Mouse (Mus musculus): Measurements from ENCODE around the gene Ppat.

Ppat gene

GRCm38 (mm10) chr5:76869553-76869952 is 81.8 kb downstream of the Ppat start:
- DNase-seq (ENCODE audit: low spot score), result no peak

DNA sequence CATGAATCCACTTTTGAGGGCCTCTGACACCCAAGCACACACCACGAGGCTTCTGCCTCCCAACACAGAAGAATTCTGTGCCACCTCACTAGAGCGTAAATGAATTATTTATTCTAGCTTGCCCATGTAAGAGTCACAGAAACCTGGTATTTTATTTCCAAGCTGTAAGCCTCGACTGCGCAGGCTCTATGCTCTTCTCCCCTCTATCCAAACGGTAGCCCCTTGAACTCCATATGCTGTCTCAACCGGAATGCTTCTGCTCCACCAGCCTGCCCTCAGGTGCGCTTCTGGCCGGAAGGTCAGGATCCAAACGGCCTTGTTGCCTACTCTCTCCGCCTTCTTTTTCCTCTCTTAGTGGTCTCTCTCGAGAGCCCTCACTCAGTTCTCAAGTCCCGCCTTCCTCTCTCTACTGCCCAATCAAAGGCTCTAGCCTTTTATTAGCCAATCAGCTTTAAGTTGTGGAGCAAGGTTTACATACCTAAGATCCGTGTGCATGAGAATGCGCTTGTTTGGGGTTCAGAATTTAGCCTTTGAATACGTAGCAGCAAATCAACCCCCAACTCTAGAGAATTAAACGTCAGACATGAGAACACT is 82.6 kb downstream of the Ppat start:
- no peak for DNase-seq (ENCODE audit: low spot score)

GRCm38 (mm10) chr5:76866819-76867218 is 84.6 kb downstream of the Ppat start:
- no peak for DNase-seq (ENCODE audit: low spot score)
